Mouse (Mus musculus) bone marrow macrophage, adult 2 months (primary cell): ENCODE data around the gene Fbln5. TPM values are rescaled to one million over a fixed set of nuclear protein-coding genes. Genes with fewer than 3 reads are reported as not detected.

Experiments
- H3K27ac ChIP-seq: 2 replicates; pipeline ENCODE4 v1.5.1; 2012; ENCODE audit warnings: low read depth, low read length; ENCODE audit not compliant: insufficient read depth
- H3K4me1 ChIP-seq: 2 replicates; pipeline ENCODE4 v1.6.1; 2012; ENCODE audit warnings: low read length; ENCODE audit not compliant: control insufficient read depth, insufficient read depth
- H3K4me3 ChIP-seq: 2 replicates; pipeline ENCODE4 v1.5.1; 2012; ENCODE audit warnings: mild to moderate bottlenecking, low read length, moderate library complexity; ENCODE audit not compliant: insufficient read depth
- CTCF ChIP-seq: IDR thresholded peaks from 2 replicates; pipeline ENCODE4 v1.5.1; 2012; ENCODE audit warnings: low read depth, mild to moderate bottlenecking, low read length, moderate library complexity
- POLR2A ChIP-seq: IDR thresholded peaks from 2 replicates; pipeline ENCODE4 v1.6.1; 2012; ENCODE audit warnings: mild to moderate bottlenecking, low read depth, low read length, borderline replicate concordance
- polyA plus RNA-seq: library from polyadenylated mRNA; stranded (reverse); fragments of >200 nt; gene quantifications from 2 replicates; pipeline ENCODE4 v1.2.4, GENCODE M21; 2012; ENCODE audit not compliant: missing spikeins, insufficient read depth, insufficient read length

Fbln5 gene
- polyA plus RNA-seq, 1 experiment: 0.84 TPM

- TF ChIP-seq CTCF: no peak
- no peak for TF ChIP-seq POLR2A
- H3K4me3 ChIP-seq: no peak overlapping the region
- H3K27ac ChIP-seq: no peak overlapping the region
- H3K4me1 ChIP-seq: peaks cover 2% of the 10 kb centered on the region; the same call in 1 of the 2 replicates
Measured at GRCm38 (mm10) chr12:101763065-101763464, 55.8 kb downstream of the Fbln5 start.

DNA sequence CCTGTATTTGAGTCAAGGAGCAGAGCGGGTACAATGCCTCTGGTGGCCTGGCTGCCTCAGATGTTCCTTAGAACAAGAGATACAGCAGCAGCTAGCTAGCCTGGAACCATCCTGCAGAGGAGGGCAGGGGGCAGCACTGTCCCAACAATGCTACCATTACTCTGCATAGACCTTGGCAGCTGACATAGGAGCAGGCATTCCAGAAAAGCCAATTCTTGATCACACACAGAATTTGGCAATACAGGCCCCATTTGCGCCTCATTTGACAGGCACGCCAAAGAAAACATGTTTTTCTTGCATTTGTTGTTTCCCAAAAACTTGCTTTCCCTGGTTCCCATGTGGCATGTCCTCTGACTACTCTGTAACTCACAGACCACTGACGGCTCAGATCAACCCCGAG is 56.8 kb downstream of the Fbln5 start:
- TF ChIP-seq POLR2A (no peak), CTCF (no peak)
- no peak overlapping the region for H3K4me3 ChIP-seq

DNA sequence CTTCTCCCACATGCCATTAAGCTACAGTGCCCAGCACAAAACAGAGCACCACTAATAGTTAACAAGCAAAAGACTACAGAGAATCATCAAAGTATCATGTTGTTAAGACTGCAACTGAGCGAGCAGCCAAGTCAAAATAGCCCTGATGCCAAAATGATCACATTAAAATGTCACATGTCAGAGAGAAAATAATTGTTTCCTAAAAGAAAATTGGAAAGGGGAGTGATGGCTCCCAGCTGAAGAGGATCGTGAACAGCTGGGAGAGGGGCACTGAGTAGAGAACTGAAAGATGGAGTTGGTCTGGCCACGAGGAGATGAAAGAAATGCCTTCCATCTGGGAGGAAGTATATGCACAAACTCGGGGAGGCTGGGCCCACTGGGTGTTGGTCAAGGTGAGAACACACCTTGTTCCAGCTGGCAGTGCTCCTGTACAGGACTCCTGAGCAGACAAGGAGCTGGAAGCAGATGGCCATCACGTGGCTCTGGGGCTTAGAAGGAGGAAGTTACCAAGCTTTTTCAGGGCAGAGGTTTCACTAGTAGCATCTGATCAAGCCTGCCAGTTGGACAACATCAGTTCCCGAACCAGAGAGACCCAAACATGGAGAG is 59.3 kb downstream of the Fbln5 start:
- Histone ChIP-seq H3K4me1 (peaks cover 2% of the 10 kb centered on the region; the same call in 1 of the 2 replicates), H3K4me3 (no peak overlapping the region), H3K27ac (no peak overlapping the region)
- no peak for TF ChIP-seq POLR2A
- TF ChIP-seq CTCF: no peak

More for the DNA sequence above, 56.8 kb downstream of the Fbln5 start:
- Histone ChIP-seq H3K27ac (no peak overlapping the region), H3K4me1 (peaks cover 2% of the 10 kb centered on the region; the same call in 1 of the 2 replicates)

- H3K4me1 ChIP-seq: peaks cover 2% of the 10 kb centered on the region; the same call in 1 of the 2 replicates
- TF ChIP-seq POLR2A (no peak), CTCF (no peak)
- no peak overlapping the region for H3K27ac ChIP-seq
- H3K4me3 ChIP-seq: no peak overlapping the region
Measured at GRCm38 (mm10) chr12:101758698-101759097, 60.2 kb downstream of the Fbln5 start.

DNA sequence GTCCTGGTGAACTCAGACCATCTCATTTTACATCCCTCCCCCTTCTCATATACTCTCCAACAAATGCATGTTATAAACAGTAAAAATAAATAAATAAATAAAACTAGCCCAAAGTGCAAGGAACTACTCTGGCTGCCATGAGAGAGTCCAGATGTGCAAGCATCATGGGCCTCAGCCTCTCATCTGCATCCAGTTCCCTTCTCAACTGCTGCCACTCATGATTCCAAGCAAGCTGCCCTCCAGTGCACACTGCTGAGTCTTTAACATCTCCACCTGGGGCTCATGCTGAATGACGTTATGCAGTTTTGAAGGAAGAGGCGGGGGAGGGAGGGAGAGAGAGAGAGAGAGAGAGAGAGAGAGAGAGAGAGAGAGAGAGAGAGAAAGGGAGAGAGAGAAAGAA is 76.5 kb downstream of the Fbln5 start:
- Histone ChIP-seq H3K4me3 (no peak overlapping the region), H3K27ac (no peak overlapping the region), H3K4me1 (no peaks in the 10 kb centered on the region)
- TF ChIP-seq POLR2A (no peak), CTCF (no peak)

GRCm38 (mm10) chr12:101740486-101740885 is 78.4 kb downstream of the Fbln5 start:
- Histone ChIP-seq H3K4me3 (no peak overlapping the region), H3K27ac (no peak overlapping the region), H3K4me1 (no peaks in the 10 kb centered on the region)
- no peak for TF ChIP-seq POLR2A
- TF ChIP-seq CTCF: no peak

DNA sequence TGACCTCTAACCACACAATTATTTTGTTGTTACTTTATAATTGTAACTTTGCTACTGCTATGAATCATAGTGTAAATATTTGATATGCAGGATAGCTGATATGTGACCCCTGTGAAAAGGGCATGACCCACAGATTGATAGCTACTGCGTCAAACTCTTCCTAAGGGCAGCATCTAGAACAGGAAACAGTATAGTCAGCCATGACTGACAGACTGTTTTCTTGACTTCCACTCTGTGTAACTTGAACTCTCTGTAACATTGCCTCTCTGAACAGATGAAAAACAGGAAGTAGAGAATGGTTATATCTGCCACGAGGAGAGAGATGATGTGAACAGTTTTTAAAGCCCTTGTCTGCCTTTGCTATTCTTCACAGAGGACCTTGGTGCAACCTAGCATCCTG is 78.8 kb downstream of the Fbln5 start:
- no peaks in the 10 kb centered on the region for H3K4me1 ChIP-seq
- TF ChIP-seq CTCF (no peak), POLR2A (no peak)
- no peak overlapping the region for H3K27ac ChIP-seq
- H3K4me3 ChIP-seq: no peak overlapping the region

- H3K27ac ChIP-seq: no peak overlapping the region
- TF ChIP-seq CTCF (no peak), POLR2A (no peak)
- H3K4me1 ChIP-seq: no peaks in the 10 kb centered on the region
Measured at GRCm38 (mm10) chr12:101718755-101719150, 100.1 kb downstream of the Fbln5 start.

DNA sequence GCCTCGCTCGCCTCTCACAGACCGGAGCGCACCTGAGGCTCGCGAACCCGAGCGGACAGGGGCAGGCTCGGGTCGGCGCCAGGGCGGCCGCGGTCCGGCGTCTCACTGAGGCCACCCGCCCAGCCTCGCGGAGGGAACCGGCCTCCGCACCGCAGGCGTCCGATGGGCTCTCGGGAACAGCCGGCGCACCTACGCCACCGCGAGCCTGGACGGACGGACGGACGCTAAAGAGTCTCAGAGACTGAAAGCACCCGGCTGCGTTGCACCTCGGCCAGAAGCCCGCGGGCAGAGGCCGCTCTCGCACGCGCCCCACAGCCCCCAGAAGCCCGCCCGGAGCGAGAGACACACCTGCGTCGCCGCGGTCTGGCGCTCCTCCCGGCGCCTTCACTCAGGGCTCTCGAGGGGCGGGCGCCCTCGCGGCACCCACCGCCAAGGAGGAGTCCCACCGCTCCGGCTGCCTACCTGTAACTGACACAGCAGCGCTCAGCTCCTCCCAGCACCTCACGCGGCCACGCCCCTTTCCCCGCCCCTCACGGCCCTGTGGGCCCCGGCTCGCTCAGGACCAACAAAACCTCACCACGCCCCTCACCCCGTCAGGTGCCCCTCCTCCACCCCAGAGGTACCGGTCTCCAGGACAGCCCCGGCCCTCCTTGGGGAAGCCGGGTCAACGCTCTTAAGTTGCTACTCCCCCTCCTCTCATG is 100.7 kb downstream of the Fbln5 start, which contains the start of gene Tc2n:
Gene Tc2n (minus strand): TSS at position 470 of the 701 bp plus-strand sequence.
- Histone ChIP-seq H3K4me3 (peak within 1 kb of the TSS; percentile 60), H3K4me1 (no peaks in the 10 kb centered on the region), H3K27ac (no peak within 1 kb of the TSS)
- no peak for TF ChIP-seq POLR2A
- no peak for TF ChIP-seq CTCF

More at GRCm38 (mm10) chr12:101718755-101719150, 100.1 kb downstream of the Fbln5 start:
- H3K4me3 ChIP-seq: peak overlapping the region; percentile 60

GRCm38 (mm10) chr12:101699176-101699575 is 119.7 kb downstream of the Fbln5 start:
- Histone ChIP-seq H3K27ac (no peak overlapping the region), H3K4me3 (no peak overlapping the region), H3K4me1 (no peaks in the 10 kb centered on the region)
- TF ChIP-seq POLR2A (no peak), CTCF (no peak)

Other genes starting within 250 kb of the Fbln5 start
- gene Tc2n, start 100.5 kb downstream of the Fbln5 start, polyA plus RNA-seq: 0.15 TPM in 1 of 2 replicates, not detected in the other
- 19.4 and 23.5 TPM in 2 replicates for gene Trip11, start 94.2 kb upstream of the Fbln5 start, polyA plus RNA-seq
- gene Atxn3, start 139.2 kb upstream of the Fbln5 start, polyA plus RNA-seq: 39.5 and 43.3 TPM in 2 replicates
- gene Cpsf2, start 156.9 kb upstream of the Fbln5 start, polyA plus RNA-seq: 22.2 and 22.4 TPM in 2 replicates